Mouse (Mus musculus): ENCODE measurements around the gene Tlk1. TPM values are rescaled to one million over a fixed set of nuclear protein-coding genes. Genes with fewer than 3 reads are reported as not detected.

Gene Tlk1
- polyA plus RNA-seq, 1 experiment from 2014 or later, result 40.8 TPM

- Histone ChIP-seq H3K36me3 (ENCODE audit: insufficient read depth, low read length) (no peaks in the 10 kb centered on the region), H3K9ac (ENCODE audit: low read depth, low read length) (no peak overlapping the region), H3K27ac (no peak overlapping the region), H3K4me2 (ENCODE audit: low read length) (no peak overlapping the region), H3K4me3 (replicated peaks; ENCODE audit: low read depth, low read length) (no peak overlapping the region), H3K4me1 (replicated peaks; ENCODE audit: insufficient read depth, low read length) (peaks cover 3% of the 10 kb centered on the region; the same call in 1 of the 2 replicates), H3K27me3 (ENCODE audit: insufficient read depth, low read length) (no peaks in the 10 kb centered on the region), H3K9me3 (replicated peaks; ENCODE audit: low read length) (no peaks in the 10 kb centered on the region)
- ATAC-seq (replicated peaks; ENCODE audit: low FRiP score, low read depth), result no peak
- DNase-seq (ENCODE audit: low spot score), result no peak
- 84% methylated on average over 2 of the region's 2 CpGs for WGBS
- TF ChIP-seq CTCF (IDR thresholded peaks at IDR 0.05; ENCODE audit: low read depth), result no peak
Observed at GRCm38 (mm10) chr2:70669241-70669640, 156.3 kb downstream of the Tlk1 start.

- Histone ChIP-seq H3K27me3 (ENCODE audit: insufficient read depth, low read length) (no peaks in the 10 kb centered on the region), H3K4me2 (ENCODE audit: low read length) (no peak overlapping the region), H3K4me3 (replicated peaks; ENCODE audit: low read depth, low read length) (no peak overlapping the region), H3K9me3 (replicated peaks; ENCODE audit: low read length) (no peaks in the 10 kb centered on the region), H3K9ac (ENCODE audit: low read depth, low read length) (no peak overlapping the region), H3K4me1 (replicated peaks; ENCODE audit: insufficient read depth, low read length) (peaks cover 12% of the 10 kb centered on the region), H3K27ac (no peak overlapping the region), H3K36me3 (ENCODE audit: insufficient read depth, low read length) (no peaks in the 10 kb centered on the region)
- no peak for TF ChIP-seq CTCF (IDR thresholded peaks at IDR 0.05; ENCODE audit: low read depth)
- ATAC-seq (replicated peaks; ENCODE audit: low FRiP score, low read depth) (no peak), DNase-seq (ENCODE audit: low spot score) (no peak)
- WGBS, result 86% methylated on average over 7 of the region's 7 CpGs
Observed at GRCm38 (mm10) chr2:70667016-70667415, 158.5 kb downstream of the Tlk1 start.

GRCm38 (mm10) chr2:70663764-70664163 is 161.8 kb downstream of the Tlk1 start:
- DNase-seq (ENCODE audit: low spot score) (peak; percentile 49), ATAC-seq (replicated peaks; ENCODE audit: low FRiP score, low read depth) (no peak)
- WGBS, result 70% methylated on average over 5 of the region's 5 CpGs
- H3K27me3 ChIP-seq (ENCODE audit: insufficient read depth, low read length), result no peaks in the 10 kb centered on the region
- H3K9ac ChIP-seq (ENCODE audit: low read depth, low read length), result no peak overlapping the region
- H3K4me2 ChIP-seq (ENCODE audit: low read length), result no peak overlapping the region
- no peak overlapping the region for H3K4me3 ChIP-seq (replicated peaks; ENCODE audit: low read depth, low read length)
- no peak overlapping the region for H3K27ac ChIP-seq
- no peaks in the 10 kb centered on the region for H3K9me3 ChIP-seq (replicated peaks; ENCODE audit: low read length)
- no peaks in the 10 kb centered on the region for H3K36me3 ChIP-seq (ENCODE audit: insufficient read depth, low read length)
- H3K4me1 ChIP-seq (replicated peaks; ENCODE audit: insufficient read depth, low read length), result peaks cover 12% of the 10 kb centered on the region
- peak; percentile 55 for TF ChIP-seq CTCF (IDR thresholded peaks at IDR 0.05; ENCODE audit: low read depth)

Other genes with a start within 250 kb of the Tlk1 start
- gene Gorasp2, start 164.2 kb downstream of the Tlk1 start, polyA plus RNA-seq (2015; fragmentation: Nextera tagmentation; extraction: Ambion mirVana), result 151 and 161 TPM in 2 replicates
- 3.1 and 5.0 TPM in 2 replicates for gene Gm26558, start 163.6 kb downstream of the Tlk1 start, polyA plus RNA-seq (2015; fragmentation: Nextera tagmentation; extraction: Ambion mirVana)
- gene Dcaf17, start 229.6 kb upstream of the Tlk1 start, polyA plus RNA-seq (2015; fragmentation: Nextera tagmentation; extraction: Ambion mirVana), result 27.3 and 33.6 TPM in 2 replicates
- 14.5 and 15.7 TPM in 2 replicates for gene Mettl8, start 229.9 kb upstream of the Tlk1 start, polyA plus RNA-seq (2015; fragmentation: Nextera tagmentation; extraction: Ambion mirVana)

Measured in kidney, postnatal 0 days (tissue).